Mouse (Mus musculus): Measurements from ENCODE around the gene Hoxb4.

Gene Hoxb4

DNA sequence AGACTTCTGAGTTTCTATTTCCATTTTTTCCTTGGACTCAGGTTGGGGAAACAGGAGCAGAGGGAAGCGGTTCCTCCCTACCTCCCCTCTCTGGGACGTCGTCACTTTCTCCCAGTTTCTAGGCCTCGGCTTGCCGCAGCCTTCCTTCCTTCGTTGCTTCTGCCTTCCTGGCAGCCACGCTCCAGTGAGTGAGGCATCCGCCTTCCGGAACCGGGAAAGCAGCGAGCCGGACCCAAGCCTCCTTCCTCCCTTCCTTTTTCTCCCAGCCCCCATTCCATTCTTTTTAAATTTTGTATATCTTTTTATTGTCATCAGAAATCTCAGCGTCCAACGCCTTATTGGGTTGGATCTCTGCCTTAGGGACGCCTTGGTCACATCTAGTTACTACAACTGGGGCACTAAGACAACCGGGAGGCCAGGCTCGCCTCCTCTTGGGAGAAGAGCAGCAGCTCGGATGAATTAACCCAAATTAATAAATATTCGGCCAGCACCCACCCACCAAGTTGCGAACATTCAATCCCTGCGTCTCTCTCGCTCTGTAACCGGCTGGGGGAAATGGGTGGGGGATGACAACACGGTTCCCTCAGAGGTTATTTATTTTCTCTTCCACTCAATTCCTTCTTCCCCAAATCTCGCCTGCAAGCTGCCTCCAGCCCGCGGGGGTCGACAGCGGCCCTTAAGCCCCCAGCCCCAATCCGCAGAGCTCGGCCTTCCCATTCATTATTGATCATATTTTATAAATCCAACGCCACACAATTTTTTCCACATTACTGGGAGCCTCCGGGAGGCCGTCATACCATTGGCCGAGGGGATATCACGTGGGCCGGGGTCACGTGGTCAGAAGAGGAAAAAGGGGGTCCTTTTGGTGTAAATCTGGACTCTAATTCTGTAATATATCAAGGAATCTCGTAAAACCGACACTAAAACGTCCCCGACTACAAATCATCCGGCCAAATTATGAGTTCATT, 32.0 kb upstream of the Hoxb4 start, which contains the start of gene Hoxb7:
Gene Hoxb7, plus strand, starts transcription at position 853 of the 968 bp plus-strand sequence.
- DNase-seq, result no peak

DNA sequence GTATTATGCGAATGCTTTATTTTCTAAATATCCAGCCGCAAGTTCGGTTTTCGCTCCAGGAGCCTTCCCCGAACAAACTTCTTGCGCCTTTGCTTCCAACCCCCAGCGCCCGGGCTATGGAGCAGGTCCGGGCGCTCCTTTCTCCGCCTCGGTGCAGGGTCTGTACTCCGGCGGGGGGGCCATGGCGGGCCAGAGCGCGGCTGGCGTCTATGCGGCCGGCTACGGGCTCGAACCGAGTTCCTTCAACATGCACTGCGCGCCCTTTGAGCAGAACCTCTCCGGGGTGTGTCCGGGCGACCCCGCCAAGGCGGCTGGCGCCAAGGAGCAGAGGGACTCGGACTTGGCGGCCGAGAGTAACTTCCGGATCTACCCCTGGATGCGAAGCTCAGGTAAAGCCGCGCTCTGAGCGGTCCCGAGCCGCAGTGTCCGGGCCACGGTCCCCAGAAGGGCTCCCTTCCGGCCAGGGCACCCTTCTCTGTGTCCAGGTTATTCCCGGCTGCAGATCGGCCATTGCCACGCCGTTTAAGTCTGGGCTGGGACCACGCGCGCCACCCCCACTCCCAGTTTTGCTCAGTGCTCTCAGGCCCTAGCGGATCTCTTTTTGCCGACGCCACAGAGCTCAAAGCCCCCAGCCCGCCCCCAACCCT, 31.2 kb upstream of the Hoxb4 start:
- no peak for DNase-seq

DNA sequence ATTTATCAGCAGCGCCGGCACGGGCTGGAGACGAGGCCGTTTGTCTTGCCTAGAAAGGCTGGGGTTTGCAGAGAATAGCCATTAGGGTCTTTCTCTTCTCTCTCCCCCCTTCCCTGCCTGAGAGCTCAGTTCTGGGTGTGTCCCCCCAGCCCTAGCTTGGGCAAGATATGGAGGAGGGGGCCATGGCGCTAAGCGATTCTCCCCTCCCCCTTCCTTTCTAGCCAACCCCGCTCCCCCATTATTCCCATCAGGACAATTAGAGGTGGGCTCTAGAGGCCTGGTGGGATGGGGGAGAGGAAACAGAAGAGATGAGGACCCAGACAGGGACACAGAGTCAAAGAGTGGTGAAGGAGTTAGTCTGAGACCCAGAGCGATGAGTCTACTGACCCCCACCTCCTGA, 30.7 kb upstream of the Hoxb4 start:
- no peak for DNase-seq

DNA sequence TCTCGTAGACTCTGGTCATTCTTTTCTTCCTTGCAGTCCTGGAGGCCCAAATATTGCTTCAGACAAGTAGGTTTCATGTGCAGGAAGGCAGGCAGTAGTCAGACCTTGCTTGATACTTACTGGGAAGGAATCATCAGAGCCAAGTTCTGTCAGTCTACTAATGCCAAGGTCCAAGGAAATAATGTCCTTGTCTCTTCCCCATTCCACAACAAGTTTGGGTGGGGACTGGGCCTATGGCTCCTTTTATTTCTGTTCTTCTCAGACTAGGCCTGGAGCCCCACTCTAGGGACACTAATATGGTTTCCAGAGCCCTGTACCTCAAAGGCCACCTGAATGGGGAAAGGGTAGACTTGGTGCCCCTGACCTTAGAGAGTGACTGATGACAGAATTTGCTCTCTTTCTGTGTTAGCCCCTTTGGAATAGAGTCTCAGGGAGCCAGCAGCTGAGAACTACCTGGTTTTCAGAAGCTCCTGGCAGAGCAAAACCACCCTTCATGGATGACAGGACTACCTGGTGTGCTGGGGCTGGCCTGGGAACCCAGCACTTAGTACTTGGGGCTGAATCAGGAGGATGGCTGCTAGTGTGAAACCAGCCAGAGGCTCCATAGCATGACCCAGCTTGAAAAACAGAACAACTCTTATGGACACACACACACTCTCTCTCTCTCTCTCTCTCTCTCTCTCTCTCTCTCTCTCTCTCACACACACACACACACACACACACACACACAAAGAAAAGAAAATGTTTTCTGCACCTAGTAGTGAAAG, 29.4 kb upstream of the Hoxb4 start:
- DNase-seq, result no peak

DNA sequence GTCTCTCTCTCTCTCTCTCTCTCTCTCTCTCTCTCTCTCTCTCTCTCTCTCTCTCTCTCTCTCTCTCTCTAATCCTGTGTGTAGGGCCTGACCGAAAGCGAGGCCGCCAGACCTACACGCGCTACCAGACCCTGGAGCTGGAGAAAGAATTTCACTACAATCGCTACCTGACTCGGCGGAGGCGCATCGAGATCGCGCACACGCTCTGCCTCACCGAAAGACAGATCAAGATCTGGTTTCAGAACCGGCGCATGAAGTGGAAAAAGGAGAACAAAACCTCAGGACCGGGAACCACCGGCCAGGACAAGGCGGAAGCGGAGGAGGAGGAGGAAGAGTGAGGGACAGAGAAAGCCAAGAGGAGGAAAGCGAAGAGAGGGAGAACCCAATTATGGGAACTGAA, 28.8 kb upstream of the Hoxb4 start:
- no peak for DNase-seq

DNA sequence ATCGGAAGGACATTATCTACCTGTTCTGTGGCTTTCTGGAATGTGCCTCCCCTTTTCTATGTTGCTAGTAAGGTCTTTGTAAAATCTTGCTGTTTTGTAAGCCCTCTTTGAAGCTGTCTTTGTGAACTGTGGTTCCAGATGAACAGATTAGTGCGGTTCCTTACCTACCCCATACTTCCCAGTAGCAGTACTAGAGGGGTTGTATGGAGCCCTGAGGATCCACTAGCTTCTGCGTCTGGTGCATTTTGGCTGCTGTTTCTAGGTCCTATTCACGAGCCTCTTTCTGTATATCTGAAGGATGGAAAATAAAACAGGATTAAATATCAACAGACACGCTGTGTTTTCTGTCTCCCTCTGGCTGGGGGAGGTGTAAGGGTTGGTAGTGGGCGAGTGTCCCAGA, 28.2 kb upstream of the Hoxb4 start:
- DNase-seq, result no peak

DNA sequence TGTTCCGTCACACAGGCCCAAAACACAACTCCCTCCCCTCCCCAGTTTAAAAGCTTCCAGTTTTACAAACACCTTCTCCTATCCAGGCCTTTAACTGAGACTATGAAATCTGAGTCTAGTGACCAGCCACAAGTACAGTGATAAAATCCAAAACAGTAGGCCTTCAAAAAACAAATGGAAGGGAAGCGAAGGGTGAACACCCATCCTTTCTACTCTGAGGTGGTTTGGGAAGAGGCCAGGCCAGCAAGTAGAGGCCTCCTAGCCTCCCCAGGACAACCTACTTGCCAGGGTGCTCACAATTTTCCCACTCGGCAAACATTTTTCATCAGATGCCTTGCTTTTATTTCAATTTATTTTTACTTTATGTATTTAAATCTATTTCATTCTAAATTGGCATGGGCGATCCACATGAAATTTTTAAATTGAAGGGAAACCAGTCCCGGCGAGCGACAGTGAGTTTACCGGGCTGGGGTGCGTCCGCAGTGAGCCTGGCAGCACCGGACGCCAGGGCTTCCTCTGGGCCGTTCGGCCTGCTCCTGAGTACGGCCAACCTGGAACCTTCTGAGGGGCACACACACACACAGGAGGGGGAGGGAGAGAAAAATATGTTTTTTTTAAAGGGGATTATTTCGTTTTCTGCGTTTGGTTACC, 27.2 kb upstream of the Hoxb4 start:
- no peak for DNase-seq

DNA sequence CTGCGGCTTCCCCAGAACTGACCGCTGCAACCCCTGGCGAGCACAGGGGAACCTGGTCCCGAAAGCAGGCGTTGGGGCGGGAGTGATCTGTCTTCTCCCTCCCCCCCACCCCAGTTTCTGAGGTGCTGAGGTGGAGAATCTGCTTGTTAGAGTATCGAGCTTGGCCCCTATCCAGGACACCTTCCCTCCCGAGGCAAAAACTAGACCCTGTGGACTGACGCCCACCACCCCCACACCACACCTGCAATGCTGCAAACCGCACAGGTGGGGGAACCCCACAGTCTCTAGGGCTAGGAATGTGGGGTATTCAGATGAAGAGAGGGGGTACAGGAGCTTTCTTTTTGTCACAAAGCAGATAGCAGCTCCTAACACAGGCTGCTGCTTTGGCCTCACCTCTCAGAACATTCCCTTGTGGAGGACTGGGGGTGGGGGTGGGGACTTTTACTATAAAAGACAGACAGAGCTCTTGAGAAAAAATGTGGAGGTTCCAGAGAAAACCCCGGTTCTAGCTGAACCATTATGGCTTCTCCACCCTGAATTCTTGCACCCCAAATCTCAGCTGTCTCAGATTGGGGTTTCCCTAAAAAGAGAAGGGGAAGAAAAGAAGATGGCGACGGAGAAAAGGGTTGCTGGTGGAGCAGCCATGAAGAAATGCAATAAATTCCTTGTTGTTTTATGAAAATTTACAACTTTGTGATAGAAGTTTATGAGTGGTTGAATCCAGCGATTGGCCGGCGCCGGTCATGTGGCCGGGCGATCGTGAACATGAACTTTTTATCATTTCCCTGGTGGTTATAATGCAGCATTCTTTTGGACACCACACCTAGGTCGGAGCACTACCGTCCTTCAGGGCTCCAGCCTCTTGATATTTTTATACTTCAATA, 26.1 kb upstream of the Hoxb4 start, which contains the start of gene Hoxb6:
Gene Hoxb6, plus strand, starts transcription at position 796 of the 884 bp plus-strand sequence.
- DNase-seq, result no peak

DNA sequence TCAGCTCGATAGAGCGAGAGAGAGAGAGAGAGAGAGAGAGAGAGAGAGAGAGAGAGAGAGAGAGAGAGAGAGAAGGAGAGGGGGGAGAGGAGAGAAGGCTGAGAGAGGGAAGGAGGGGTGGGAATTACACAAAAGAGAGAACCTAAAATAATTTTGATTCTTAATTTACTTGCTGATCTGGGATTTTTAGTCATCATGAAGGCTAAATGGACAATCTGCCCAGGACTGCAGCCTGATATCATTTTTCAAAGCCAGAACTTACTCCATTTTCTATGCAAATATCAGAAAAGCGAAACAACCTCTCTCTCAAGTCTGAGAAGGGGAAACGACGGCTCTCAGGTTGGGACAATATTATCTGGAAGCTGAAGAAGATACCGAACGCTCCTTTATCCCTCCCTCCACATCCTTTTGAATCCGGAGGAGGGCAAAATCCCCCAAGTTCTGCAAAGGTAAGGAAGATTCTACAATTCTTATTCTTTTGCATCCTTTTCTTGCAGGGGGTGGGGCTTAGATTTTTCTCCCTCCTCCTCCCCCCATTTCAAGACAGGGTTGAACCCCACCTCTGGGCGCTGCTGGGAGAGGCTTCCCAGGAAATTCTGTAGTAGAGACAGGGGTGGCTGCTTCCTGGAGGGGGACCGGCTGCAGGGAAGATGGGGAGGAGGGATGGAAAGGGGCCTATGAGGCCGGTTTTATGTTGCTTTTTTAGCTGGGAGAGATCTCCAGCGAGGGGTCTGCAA, 25.3 kb upstream of the Hoxb4 start:
- DNase-seq, result no peak

DNA sequence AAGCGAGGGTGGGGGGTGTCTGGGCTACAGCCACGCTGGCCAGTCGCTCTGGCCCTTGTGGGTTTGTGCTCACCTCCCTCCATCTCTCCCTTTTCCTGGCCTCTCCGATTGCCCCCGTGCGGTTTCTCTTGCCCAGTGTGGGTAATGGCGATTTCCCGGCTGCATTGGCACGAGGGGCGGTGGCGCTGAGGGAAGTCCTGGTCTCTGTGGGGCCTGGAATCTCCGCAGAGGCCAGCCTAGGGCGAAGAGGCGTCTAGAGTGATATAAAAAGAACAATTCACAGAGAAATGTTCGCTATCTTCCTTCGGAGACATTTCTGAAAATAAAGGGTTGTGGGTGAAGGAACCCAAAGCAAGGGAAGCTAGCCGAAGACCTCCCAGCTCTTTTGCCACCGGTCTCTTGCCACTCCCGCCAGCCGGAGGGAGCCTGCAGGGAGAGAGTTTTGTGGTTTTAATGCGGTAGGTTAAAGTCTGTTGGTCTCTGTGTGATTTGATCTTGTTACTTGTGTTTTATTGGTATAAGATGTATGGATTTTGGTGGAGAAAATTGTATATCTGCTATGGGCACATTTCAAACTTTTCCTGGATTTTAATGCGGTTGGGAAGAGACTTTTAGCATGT, 24.7 kb upstream of the Hoxb4 start:
- DNase-seq, result no peak

DNA sequence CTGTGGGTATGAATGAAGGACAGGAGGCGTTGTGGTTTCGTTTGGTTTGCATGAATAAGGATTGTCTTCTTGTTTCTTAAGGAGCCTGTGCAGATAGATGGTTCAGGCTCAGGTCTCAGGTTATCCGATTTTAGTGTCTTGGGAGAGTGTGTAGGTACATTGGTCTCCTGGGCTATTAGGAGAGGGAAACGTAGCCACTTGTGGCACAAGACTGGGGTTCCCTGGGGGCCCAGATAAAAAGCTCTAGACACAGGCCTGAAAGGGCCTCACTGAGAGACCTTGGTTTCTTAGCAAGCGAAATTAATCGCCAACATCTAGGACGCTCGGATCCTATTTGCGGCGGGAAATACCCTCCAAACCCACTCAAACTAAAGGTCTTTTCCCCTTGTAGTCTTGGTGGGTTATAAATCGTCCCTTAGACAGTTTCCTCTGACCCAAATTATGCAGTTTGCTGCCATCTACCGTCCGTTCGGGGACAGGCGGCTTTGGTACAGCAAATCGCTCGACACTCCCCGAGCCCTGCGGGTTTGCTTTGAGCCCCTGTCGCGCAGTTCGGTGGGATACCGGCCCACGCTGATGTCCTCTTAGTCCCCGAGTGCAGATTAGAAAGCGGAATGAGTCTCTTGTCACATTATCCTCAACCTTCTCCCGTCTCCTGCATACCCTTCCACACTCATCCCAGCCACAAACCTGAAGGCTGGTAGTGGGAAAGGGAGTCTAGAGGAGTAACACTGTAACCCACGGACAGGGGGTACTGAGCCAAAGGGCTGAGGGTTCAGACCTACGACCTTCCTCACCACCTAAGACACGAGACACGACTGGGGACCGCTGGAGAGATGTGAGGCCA, 23.6 kb upstream of the Hoxb4 start:
- peak; percentile 48 to 51 for DNase-seq

DNA sequence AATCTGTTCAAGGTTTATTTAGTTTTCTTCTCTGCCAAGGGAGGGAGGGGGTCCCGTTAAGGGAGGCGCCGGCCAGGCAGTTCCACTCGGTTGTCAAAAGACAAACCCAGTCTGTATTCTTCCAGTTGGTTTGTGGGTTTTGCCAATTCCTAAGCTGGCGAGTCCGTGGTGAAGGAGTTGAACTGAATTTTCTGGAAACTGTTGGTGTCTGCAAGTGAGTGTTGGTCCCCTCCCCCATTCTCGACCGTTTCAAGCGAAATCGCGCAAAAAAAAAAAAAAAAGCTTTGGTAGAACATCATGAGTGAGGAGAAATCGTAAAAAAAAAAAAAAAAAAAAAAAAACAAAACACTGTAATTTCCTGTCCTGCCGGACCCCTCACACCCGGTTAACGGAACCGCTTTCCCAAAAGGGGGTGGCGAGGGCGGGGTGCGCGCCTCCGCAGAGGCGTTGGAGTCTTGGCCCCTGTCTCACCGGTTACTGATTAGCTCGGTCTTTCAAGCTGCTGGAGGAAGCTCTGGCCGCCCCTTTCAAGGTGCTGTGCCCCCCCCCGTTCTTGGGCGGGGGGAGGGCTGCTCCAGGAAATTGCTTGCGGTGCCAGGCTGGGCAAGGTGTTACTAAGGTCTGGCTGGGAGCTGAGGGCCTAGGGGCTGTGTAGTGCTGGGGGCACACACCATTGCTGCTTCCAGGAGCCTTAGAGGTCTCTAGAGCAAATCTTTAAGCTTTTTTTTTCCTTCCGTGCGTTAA, 22.8 kb upstream of the Hoxb4 start:
- no peak for DNase-seq

DNA sequence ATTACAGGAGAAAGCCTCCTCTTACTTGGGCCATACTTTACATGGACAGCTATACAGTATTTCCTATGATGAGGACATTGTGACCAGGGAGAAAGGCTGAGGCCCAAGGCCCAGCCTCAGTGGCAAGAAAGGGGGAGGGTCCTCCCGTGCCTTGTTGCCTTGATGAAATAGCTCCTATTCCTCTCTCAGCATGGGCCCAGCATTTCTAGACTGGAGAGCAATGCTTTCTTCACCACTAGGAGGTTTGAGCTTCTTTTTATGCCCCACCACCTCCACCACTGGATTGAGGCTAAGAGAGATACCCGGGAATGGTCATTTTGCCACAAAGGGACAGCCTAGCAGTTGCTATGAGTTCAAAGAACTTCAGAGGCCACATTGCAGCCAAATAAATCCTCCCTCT, 21.1 kb upstream of the Hoxb4 start:
- DNase-seq, result no peak

DNA sequence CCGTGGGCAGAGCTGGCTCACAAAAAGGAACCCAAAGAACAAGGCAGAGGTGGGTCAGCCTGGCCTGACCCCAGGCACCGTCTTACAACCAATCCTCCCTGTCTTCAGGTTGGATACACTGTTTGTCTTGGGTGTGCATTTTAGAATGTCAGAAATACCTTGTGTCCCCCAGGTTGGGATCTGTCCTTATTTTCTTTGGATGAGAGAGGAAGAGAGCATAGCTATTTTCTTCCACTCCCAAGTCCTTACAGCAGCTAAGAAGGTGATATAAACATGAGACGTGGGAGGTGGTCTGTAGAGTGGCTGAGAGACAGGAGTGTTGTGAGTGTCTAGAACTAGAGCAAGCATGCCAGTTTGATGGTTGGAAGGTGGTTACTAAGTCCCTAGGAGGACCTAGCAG, 20.6 kb upstream of the Hoxb4 start:
- no peak for DNase-seq

DNA sequence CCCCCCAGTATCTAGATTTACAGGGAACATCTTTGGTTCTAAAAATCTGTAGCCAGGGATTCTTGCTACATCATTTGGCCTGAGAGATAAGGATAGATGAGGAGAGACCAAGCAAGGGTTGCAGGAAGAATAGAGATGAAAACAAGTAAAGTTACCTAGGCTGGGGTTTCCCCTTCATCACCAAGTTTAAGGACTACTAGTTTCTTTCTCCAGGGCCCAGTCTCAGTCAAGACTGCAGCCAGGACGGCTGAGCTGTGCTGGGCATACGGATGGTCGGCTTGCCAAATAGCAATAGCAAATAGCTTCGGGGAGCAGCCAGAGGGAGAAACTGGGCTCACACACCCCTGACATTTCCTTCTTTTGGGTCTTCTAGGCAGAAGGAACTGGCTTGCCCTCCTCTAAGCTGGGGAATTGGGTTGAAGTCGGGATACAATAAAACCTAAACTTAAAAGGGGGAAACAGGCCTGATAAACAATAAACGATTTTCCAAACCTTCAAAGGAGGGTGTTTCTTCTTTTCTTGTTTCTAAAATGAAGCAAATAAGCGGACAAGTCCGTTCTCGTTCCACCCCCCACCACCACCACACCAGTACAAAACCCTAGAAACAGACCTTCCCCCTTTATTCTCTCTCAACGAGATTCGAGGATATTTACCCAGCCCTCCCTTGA, 20.0 kb upstream of the Hoxb4 start:
- DNase-seq, result no peak

DNA sequence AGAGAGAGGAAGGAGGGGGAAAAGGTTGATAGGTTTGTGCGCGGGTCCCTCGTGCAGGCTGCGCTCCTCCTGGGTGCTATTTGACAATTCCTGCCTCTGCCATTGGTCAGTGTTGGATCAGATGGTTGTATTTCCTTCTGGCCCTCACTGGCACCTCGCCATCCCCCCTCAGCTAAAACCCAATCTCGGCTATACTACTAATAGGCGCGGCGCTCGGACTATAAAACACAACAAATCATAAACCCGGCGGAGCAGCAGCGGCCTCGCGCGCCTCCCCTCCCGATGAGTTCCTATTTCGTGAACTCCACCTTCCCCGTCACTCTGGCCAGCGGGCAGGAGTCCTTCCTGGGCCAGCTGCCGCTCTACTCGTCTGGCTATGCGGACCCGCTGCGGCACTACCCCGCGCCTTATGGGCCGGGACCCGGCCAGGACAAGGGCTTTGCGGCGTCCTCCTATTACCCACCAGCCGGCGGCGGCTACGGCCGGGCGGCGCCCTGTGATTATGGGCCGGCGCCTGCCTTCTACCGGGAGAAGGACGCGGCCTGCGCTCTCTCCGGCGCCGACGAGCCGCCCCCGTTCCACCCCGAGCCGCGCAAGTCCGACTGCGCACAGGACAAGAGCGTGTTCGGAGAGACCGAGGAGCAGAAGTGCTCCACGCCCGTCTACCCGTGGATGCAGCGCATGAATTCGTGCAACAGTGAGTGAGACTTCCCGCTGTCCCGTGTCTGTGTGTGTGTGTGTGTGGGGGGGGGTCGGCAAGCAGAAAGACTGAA, 19.0 kb upstream of the Hoxb4 start:
- DNase-seq, result no peak

DNA sequence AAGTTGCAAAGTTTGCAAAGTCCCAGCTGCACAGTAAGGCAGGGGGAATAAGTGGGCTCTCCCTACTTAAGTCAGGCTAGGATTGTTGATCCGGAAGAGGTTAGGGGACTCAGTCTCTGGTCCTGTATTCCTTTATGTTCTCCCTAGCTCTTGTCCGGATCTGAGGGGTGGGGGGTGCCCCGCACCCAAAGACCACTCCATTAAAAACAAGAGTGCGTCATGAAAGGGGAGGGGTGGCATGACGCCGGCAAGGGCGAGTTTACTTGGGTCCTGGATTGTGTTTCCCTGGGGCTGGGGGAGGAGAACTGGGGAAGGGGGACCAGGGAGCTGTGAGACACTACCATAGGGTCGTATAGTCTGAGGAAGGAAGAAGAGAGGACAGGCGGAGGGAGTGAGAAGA, 18.3 kb upstream of the Hoxb4 start:
- DNase-seq, result no peak

All from cerebellum, postnatal 36 days (tissue).